Mouse (Mus musculus) liver, postnatal 0 days (tissue): ENCODE data around the gene Dnajb14.

Experiments
- CTCF ChIP-seq: sonication (generic); IDR thresholded peaks from 2 replicates; pipeline ENCODE4 v1.5.1; 2016; ENCODE audit warnings: antibody characterized with exemption, low read depth
- EP300 ChIP-seq: IDR thresholded peaks from 2 replicates; pipeline ENCODE4 v1.6.1; 2016; ENCODE audit warnings: antibody characterized with exemption, low read depth, mild to moderate bottlenecking

DNA sequence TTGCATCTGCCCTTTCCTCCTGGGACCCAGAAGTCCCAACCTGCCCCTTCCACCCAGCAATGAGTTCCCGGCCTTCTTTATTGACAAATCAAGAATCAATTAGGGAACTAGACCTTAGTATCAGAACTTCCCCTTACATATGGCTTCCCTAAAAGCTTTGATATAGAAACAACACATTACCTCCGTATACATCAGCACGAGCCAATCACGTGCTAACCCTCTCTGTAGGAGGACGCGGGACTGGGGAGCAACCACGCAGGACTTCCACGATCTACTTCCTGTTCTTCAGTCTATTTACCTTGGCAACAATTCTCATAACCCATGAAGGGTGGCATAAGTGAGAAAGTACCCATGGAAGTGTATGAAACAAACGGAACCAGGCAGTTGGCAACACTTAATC is 19.1 kb upstream of the Dnajb14 start:
- TF ChIP-seq CTCF (no peak), EP300 (no peak)
